Mouse (Mus musculus) urinary bladder, postnatal 10 days (tissue): ENCODE measurements around the gene Vmn1r131.
"Not testable (repeated sequence)": the region's sequence is repeated elsewhere in the genome, so short reads cannot be mapped to it uniquely, and the experiment has no call there.

Source experiments
- DNase-seq: peaks from one replicate; pipeline ENCODE4 v3.0.0; 2022; ENCODE audit warnings: low spot score

The Vmn1r131 gene

DNA sequence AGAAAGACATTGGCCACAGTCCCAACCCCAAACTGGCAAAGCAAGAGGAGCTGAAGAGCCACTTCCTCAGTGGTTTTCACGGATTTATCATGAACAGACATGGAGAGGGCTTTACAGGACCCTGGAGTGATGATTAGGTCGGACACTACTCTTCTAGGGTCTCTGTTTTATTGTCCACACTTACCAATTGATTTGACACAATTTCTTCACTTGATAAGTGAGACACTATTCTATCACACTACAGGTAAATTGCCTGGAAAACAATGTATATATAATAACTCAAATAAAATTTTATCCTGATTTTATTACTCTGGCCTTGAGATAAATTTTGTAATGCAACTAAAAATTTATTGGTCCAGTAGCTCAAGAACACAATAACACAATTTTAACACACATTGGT is at the start of gene Vmn1r131:
Gene Vmn1r131 (minus strand): TSS at position 101 of the 400 bp plus-strand sequence.
- DNase-seq = not testable (repeated sequence)

GRCm38 (mm10) chr7:21511480-21511879 is 34.4 kb downstream of the Vmn1r131 start, which contains the start of gene Vmn1r130:
Gene Vmn1r130 (plus strand): TSS chr7:21511780.
- not testable (repeated sequence) for DNase-seq
